Mouse (Mus musculus) frontal cortex, postnatal 36 days (tissue): Measurements from ENCODE around the gene Gm13757.
"Not testable (repeated sequence)": the region's sequence is repeated elsewhere in the genome, so short reads cannot be mapped to it uniquely, and the experiment has no call there.

Source experiments
- DNase-seq, 2 experiments: peaks; one replicate each; pipeline ENCODE4 v3.0.0; 2022; ENCODE audit warnings: low spot score in 2 of 2

Gene Gm13757

DNA sequence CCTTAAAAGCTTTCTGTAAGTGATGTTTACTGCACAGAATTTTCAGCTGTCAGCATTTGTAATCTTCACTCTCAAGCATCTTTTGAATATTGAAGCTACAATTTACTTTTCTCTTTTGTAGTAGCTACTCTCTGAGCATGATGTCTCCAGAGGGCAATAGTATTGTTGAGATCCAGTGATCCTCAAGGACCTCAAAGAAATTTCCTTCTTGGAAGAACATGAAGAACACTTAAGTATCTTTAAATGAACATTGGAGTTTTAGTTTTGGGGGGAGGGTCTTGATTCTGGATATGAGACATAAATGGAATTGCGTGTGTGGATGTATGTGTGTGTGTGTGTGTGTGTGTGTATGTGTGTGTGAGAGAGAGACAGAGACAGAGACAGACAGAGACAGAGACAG lies at the start of gene Gm13757:
Gene Gm13757, minus strand, starts transcription at position 101 of the 400 bp plus-strand sequence.
- DNase-seq, result no peak

DNA sequence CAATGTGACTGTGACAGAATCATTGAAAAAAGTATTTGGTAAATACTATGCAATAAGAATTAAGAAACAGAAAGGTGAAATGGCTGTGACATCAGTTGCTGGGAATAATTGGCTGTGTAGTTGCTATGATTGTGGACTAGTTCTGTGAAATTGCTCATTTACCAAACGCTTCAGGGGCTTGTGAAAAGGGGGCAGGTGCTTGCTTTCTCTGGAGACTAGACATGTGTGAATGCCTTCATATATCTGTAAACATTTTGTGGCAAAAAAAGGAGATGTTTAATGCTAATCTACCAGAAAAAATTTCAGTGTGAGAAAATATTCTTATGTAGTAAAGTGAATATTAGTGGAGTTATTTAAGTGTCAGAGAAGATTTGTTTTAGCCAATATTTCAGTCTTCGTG lies 44.1 kb upstream of the Gm13757 start, which contains the start of gene Olfr1185-ps1:
Gene Olfr1185-ps1, plus strand, starts transcription at position 301 of the 400 bp plus-strand sequence.
- DNase-seq, result no peak

GRCm38 (mm10) chr2:88483298-88483697 lies 34.4 kb upstream of the Gm13757 start, which contains the start of gene Olfr1184:
Gene Olfr1184, plus strand, starts transcription at chr2:88483598.
- DNase-seq, result no peak

GRCm38 (mm10) chr2:88454567-88454966 lies 5.6 kb upstream of the Gm13757 start, which contains the start of gene Olfr1183:
Gene Olfr1183, plus strand, starts transcription at chr2:88454867.
- not testable (repeated sequence) for DNase-seq

DNA sequence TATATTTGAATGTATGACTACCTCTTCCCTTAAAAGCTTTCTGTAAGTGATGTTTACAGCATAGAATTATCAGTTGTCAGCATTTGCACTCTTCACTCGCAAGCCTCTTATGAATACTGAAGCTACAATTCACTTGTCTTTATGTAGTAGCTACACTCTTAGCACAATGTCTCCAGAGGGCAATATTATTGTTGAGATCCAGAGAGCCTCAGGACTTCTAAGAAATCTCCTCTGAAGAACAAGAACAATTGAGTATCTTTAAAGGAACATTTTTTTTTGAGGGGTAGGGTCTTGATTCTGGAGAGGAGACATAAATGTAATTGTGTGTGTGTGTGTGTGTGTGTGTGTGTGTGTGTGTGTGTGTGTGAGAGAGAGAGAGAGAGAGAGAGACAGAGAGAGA lies 22.9 kb downstream of the Gm13757 start, which contains the start of gene Olfr1181:
Gene Olfr1181, minus strand, starts transcription at position 101 of the 400 bp plus-strand sequence.
- no peak for DNase-seq

DNA sequence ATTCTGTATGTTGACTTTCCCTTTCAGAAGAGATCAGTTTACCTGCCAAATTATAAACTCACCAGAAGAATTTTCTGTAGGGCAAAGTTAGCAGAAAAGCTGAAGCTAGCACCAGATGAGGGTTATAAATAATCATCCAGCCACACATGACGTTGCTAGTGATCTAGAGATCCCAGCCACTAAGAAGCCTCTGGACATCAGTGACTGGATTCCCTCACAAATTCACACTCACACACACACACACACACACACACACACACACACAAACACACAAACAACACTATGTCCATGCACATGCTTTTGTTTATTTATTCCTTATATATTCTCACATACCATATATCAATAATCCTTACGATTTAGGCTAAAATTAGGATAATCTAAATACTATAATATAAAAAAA lies 29.9 kb downstream of the Gm13757 start, which contains the start of gene Olfr1180:
Gene Olfr1180, minus strand, starts transcription at position 101 of the 400 bp plus-strand sequence.
- DNase-seq, result no peak

DNA sequence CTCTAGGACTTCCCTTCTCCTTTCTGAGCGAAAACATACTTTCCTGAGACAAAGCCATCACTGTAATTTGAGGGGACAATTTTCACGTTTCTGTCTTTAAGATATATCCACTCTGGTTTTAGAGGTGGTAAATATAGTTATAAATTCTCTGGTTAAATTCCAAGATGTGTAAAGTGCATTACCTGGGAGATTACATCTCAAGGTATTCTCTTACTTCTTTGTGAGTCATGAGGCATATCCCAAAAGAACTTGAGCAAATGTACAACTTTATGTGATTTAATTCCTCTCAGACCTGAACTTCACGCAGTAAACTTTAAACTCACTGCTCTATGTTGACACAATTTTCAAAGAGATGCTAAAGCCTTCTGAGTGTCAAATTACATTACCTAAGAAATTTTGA lies 42.6 kb downstream of the Gm13757 start, which contains the start of gene Olfr1179:
Gene Olfr1179, minus strand, starts transcription at position 101 of the 400 bp plus-strand sequence.
- DNase-seq, result no peak
